Mouse (Mus musculus): Measurements from ENCODE around the gene Olfr694. TPM values are rescaled to one million over a fixed set of nuclear protein-coding genes. Genes with fewer than 3 reads are reported as not detected.

Gene Olfr694
- polyA plus RNA-seq, 1 experiment from 2014 or later = not detected

DNA sequence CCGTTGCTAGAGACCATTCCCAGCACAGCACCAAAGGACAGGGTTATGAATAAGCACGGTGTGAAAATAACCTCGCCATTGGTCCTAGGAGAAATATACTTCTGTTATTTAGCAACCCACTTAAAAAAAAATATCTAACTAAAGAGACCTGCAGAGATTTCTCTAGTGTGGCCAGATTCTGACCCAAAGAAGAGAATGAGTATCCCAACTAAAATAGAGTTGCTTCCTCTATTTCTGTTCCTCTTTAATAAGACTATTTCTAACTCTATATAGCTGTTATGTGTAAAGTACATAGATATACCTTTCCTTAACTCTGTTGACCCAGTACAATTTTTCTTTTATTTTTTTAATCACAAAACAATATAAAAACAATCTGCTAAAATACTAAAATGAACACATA, 1.4 kb upstream of the Olfr694 start:
- 86% methylated on average over 3 of the region's 3 CpGs for WGBS
- Histone ChIP-seq H3K27me3 (ENCODE audit: insufficient read depth, low read length) (no peaks in the 10 kb centered on the region), H3K4me2 (no peak overlapping the region), H3K27ac (ENCODE audit: low read depth) (no peak overlapping the region), H3K36me3 (ENCODE audit: insufficient read depth) (no peaks in the 10 kb centered on the region), H3K9ac (no peak overlapping the region), H3K4me3 (ENCODE audit: low read depth, low read length) (no peak overlapping the region), H3K4me1 (ENCODE audit: insufficient read depth) (no peaks in the 10 kb centered on the region), H3K9me3 (ENCODE audit: low read depth, low read length) (no peaks in the 10 kb centered on the region)
- no peak for TF ChIP-seq CTCF (IDR thresholded peaks at IDR 0.05; ENCODE audit: low read depth)
- no peak for DNase-seq
- no peak for ATAC-seq (ENCODE audit: insufficient read depth)

GRCm38 (mm10) chr7:106685382-106685781, 6.2 kb downstream of the Olfr694 start:
- WGBS = 79% methylated on average over 2 of the region's 2 CpGs
- no peak for ATAC-seq (ENCODE audit: insufficient read depth)

DNA sequence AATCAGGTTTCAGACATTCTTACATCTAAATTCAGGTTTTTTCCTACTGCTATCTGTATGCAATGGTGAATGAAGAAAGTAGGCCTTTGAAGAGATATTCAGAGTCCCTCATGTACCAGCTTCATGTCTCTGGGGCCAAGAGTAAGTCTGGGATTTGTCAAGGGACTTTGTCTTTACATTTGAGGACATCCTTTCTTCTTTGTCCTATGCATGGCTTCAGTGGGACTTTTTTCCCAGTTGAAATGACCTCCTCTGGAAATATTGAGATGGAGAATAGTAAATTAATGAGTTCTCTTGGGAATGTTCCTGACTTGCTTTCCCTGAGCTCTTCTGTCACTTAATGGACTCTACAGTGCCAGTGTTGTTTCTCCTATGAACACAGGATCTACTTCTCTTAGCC, 11.1 kb downstream of the Olfr694 start, which contains the start of gene Olfr693:
Olfr693 (minus strand) TSS at position 101 of the 400 bp plus-strand sequence.
- no peaks in the 10 kb centered on the region for H3K27me3 ChIP-seq (ENCODE audit: insufficient read depth, low read length)
- TF ChIP-seq CTCF (IDR thresholded peaks at IDR 0.05; ENCODE audit: low read depth) = no peak
- no peak within 1 kb of the TSS for H3K4me3 ChIP-seq (ENCODE audit: low read depth, low read length)
- no peak within 1 kb of the TSS for H3K9ac ChIP-seq
- no peaks in the 10 kb centered on the region for H3K9me3 ChIP-seq (ENCODE audit: low read depth, low read length)
- no peak within 1 kb of the TSS for H3K4me2 ChIP-seq
- H3K27ac ChIP-seq (ENCODE audit: low read depth) = no peak within 1 kb of the TSS
- no peaks in the 10 kb centered on the region for H3K36me3 ChIP-seq (ENCODE audit: insufficient read depth)
- no peak for DNase-seq
- no peaks in the 10 kb centered on the region for H3K4me1 ChIP-seq (ENCODE audit: insufficient read depth)
- ATAC-seq (ENCODE audit: insufficient read depth) = no peak

More at GRCm38 (mm10) chr7:106685382-106685781, 6.2 kb downstream of the Olfr694 start:
- Histone ChIP-seq H3K9ac (no peak overlapping the region), H3K4me1 (ENCODE audit: insufficient read depth) (no peaks in the 10 kb centered on the region), H3K4me2 (no peak overlapping the region), H3K9me3 (ENCODE audit: low read depth, low read length) (no peaks in the 10 kb centered on the region), H3K27ac (ENCODE audit: low read depth) (no peak overlapping the region), H3K4me3 (ENCODE audit: low read depth, low read length) (no peak overlapping the region), H3K27me3 (ENCODE audit: insufficient read depth, low read length) (no peaks in the 10 kb centered on the region), H3K36me3 (ENCODE audit: insufficient read depth) (no peaks in the 10 kb centered on the region)
- no peak for TF ChIP-seq CTCF (IDR thresholded peaks at IDR 0.05; ENCODE audit: low read depth)
- no peak for DNase-seq

DNA sequence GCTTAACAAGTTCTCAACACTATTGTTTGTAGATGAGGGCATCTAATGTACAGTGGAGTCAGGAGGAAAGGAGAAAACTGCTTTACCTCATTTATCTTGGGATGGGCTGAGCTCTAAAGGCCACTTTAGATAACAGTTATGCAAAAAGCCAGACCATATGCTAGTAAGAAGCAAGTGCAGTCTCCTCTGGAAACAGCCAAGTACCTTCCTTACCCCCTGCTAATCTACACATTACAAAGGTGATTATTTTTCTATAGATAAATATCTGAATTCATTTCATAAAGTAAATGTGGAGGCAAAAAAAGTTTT, 39.3 kb downstream of the Olfr694 start:
- no peak overlapping the region for H3K9ac ChIP-seq
- no peak for TF ChIP-seq CTCF (IDR thresholded peaks at IDR 0.05; ENCODE audit: low read depth)
- no peak for ATAC-seq (ENCODE audit: insufficient read depth)

DNA sequence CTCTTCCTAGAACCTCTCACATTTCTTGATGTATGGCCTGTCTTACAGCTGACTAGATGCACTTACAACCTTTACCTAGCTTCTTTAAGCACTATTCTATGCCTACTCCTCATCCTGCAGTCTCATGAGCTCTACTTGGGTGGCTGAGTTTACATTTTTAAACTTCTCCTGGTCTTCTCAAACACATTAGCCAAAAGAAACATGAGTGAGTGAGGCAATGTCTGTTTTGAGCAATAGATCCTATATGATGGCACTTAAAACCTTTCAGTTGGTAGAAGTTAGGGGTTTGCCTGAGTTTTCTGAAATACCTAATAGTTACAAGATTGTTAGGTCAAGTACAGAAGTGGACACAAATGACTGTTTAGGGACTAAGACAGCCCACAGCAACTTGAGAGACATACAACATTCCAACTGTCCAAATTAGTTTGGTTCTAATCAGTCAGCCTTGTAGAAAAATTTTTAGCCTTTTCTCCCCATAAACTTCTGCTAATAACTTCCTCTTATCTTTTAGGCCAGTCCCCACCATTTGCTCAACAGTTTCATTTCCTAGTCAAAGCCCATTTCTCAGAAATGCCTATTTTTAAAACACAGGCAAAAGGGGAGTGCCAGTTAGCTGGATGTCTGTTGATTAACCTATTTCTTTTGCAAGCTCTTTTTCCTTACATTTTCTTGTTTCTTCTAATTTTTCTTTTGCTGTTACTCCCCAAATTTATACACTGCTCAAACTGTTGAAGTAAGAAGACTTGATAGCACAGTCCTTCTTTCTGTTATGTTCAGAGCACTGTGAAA, 39.9 kb downstream of the Olfr694 start:
- Histone ChIP-seq H3K27me3 (ENCODE audit: insufficient read depth, low read length) (no peaks in the 10 kb centered on the region), H3K4me1 (ENCODE audit: insufficient read depth) (no peaks in the 10 kb centered on the region), H3K4me2 (no peak overlapping the region), H3K9me3 (ENCODE audit: low read depth, low read length) (no peaks in the 10 kb centered on the region), H3K4me3 (ENCODE audit: low read depth, low read length) (no peak overlapping the region), H3K27ac (ENCODE audit: low read depth) (no peak overlapping the region), H3K9ac (no peak overlapping the region), H3K36me3 (ENCODE audit: insufficient read depth) (no peaks in the 10 kb centered on the region)
- DNase-seq (no peak), ATAC-seq (ENCODE audit: insufficient read depth) (no peak)
- no peak for TF ChIP-seq CTCF (IDR thresholded peaks at IDR 0.05; ENCODE audit: low read depth)

More for the DNA sequence above, 39.3 kb downstream of the Olfr694 start:
- H3K27ac ChIP-seq (ENCODE audit: low read depth) = no peak overlapping the region
- H3K4me3 ChIP-seq (ENCODE audit: low read depth, low read length) = no peak overlapping the region
- no peaks in the 10 kb centered on the region for H3K4me1 ChIP-seq (ENCODE audit: insufficient read depth)
- H3K9me3 ChIP-seq (ENCODE audit: low read depth, low read length) = no peaks in the 10 kb centered on the region
- no peak for DNase-seq
- H3K27me3 ChIP-seq (ENCODE audit: insufficient read depth, low read length) = no peaks in the 10 kb centered on the region
- no peaks in the 10 kb centered on the region for H3K36me3 ChIP-seq (ENCODE audit: insufficient read depth)
- no peak overlapping the region for H3K4me2 ChIP-seq

GRCm38 (mm10) chr7:106649774-106650173, 41.8 kb downstream of the Olfr694 start:
- H3K4me3 ChIP-seq (ENCODE audit: low read depth, low read length) = no peak overlapping the region
- H3K4me2 ChIP-seq = no peak overlapping the region
- TF ChIP-seq CTCF (IDR thresholded peaks at IDR 0.05; ENCODE audit: low read depth) = no peak
- WGBS = 70% methylated on average over 1 of the region's 1 CpGs
- H3K4me1 ChIP-seq (ENCODE audit: insufficient read depth) = no peaks in the 10 kb centered on the region
- no peaks in the 10 kb centered on the region for H3K36me3 ChIP-seq (ENCODE audit: insufficient read depth)
- H3K27me3 ChIP-seq (ENCODE audit: insufficient read depth, low read length) = no peaks in the 10 kb centered on the region
- no peak for DNase-seq
- no peaks in the 10 kb centered on the region for H3K9me3 ChIP-seq (ENCODE audit: low read depth, low read length)
- H3K9ac ChIP-seq = no peak overlapping the region
- no peak for ATAC-seq (ENCODE audit: insufficient read depth)
- no peak overlapping the region for H3K27ac ChIP-seq (ENCODE audit: low read depth)

GRCm38 (mm10) chr7:106645261-106645660, 46.4 kb downstream of the Olfr694 start:
- no peak overlapping the region for H3K4me2 ChIP-seq
- H3K36me3 ChIP-seq (ENCODE audit: insufficient read depth) = no peaks in the 10 kb centered on the region
- no peaks in the 10 kb centered on the region for H3K27me3 ChIP-seq (ENCODE audit: insufficient read depth, low read length)
- H3K4me1 ChIP-seq (ENCODE audit: insufficient read depth) = no peaks in the 10 kb centered on the region
- TF ChIP-seq CTCF (IDR thresholded peaks at IDR 0.05; ENCODE audit: low read depth) = no peak
- H3K9me3 ChIP-seq (ENCODE audit: low read depth, low read length) = no peaks in the 10 kb centered on the region
- ATAC-seq (ENCODE audit: insufficient read depth) = no peak
- no peak overlapping the region for H3K9ac ChIP-seq
- no peak overlapping the region for H3K27ac ChIP-seq (ENCODE audit: low read depth)
- no peak overlapping the region for H3K4me3 ChIP-seq (ENCODE audit: low read depth, low read length)
- WGBS = 81% methylated on average over 1 of the region's 1 CpGs
- DNase-seq = no peak
